Mouse (Mus musculus) retina, postnatal 1 day (tissue): ENCODE results near the gene Bmpr1a.
A peak's percentile ranks its signal among the peaks of the same experiment; 100 is the strongest.
"Not testable (repeated sequence)": the region's sequence is repeated elsewhere in the genome, so short reads cannot be mapped to it uniquely, and the experiment has no call there.

Source experiments
- DNase-seq: peaks from one replicate; pipeline ENCODE4 v3.0.0-alpha.2; 2012

The Bmpr1a gene

GRCm38 (mm10) chr14:34447659-34448058 is 55.5 kb downstream of the Bmpr1a start:
- no peak for DNase-seq

- no peak for DNase-seq
These were observed 56.5 kb downstream of the Bmpr1a start for GRCm38 (mm10) chr14:34446624-34447023.

DNA sequence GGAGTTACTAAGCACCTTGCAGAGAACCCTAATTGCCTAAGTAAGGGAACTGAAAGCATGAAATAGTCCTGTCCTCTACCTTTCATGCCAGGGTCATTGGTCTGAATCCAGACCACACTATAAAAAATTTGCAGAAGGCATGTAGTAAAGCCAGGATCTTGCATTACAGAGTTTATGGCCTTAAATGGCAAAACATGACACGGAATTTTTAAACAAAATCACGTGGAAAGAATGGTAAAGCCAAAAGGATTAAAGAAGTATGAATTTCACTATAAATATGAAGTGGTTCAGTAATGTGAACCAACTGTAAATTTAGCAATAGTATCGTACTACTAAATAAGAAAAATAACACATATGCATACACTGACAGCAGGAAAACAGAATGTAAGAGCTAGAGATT is 57.8 kb downstream of the Bmpr1a start:
- DNase-seq = no peak

DNA sequence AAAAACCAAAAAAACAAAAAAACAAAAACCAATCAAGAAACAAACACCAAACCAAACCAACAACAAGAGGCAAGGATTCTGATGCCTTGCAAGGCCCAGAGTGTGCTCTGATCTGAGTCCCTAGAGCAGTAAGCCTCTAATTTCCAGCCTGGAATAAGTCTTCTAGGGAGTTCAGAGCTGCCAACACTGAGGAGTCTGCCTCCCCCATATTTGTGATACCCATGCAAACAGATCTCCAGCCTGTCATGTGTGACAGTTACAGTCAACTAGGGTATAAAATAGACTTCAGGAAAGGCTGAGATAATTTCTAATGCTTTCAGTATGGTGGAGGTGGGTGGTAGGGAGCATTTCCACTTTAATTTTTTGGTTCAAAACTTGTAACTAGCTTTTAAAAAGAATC is 58.2 kb downstream of the Bmpr1a start:
- DNase-seq = no peak

- DNase-seq = no peak
These were observed 58.8 kb downstream of the Bmpr1a start for GRCm38 (mm10) chr14:34444368-34444767.

DNA sequence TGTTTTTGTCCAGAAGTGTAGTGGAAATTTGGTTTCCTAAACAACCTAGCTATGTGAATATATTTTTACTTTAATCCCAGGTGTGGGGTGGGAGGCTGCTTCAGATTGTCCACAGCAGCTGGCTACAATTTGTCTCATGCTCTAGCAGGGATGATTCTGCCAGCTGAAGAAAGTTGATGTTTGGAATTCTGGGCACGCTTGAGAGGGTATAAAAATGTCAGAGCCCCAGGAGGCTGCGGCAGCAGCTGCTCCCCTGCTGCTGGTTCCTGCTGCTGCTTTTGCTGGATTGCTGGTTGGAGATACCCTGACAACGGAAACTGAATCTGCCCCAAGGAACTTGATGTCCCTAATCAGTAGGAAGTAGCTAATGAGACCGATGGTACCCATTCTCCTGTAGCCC is 60.6 kb downstream of the Bmpr1a start:
- no peak for DNase-seq

GRCm38 (mm10) chr14:34440526-34441066 is 62.5 kb downstream of the Bmpr1a start:
- no peak for DNase-seq

GRCm38 (mm10) chr14:34429069-34429468 is 74.1 kb downstream of the Bmpr1a start:
- DNase-seq = no peak

- DNase-seq = no peak
These were observed 74.9 kb downstream of the Bmpr1a start for GRCm38 (mm10) chr14:34428274-34428673.

GRCm38 (mm10) chr14:34421078-34421477 is 82.1 kb downstream of the Bmpr1a start:
- no peak for DNase-seq

GRCm38 (mm10) chr14:34417501-34417900 is 85.6 kb downstream of the Bmpr1a start:
- DNase-seq = peak; percentile 56

GRCm38 (mm10) chr14:34416946-34417345 is 86.2 kb downstream of the Bmpr1a start:
- DNase-seq = not testable (repeated sequence)

- DNase-seq = no peak
These were observed 90.8 kb downstream of the Bmpr1a start for GRCm38 (mm10) chr14:34412164-34412896.

DNA sequence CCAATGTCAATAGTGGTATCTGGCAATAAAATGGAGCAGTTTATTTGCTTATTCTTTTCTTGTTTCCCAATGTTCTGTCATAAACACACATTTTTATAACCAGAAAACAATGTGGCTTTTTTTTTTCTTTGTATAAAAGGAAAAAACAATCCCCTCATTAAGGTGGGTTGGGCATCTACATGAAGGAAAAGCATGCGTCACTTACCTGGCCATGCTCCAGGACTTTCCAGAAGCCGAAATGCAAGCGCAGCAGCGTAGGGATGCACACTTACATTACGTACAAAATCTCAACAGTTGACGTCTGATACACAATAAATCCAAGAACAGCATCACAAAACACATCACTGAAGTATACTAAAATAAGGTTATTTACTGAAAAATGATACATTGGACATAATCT is 92.4 kb downstream of the Bmpr1a start:
- no peak for DNase-seq

DNA sequence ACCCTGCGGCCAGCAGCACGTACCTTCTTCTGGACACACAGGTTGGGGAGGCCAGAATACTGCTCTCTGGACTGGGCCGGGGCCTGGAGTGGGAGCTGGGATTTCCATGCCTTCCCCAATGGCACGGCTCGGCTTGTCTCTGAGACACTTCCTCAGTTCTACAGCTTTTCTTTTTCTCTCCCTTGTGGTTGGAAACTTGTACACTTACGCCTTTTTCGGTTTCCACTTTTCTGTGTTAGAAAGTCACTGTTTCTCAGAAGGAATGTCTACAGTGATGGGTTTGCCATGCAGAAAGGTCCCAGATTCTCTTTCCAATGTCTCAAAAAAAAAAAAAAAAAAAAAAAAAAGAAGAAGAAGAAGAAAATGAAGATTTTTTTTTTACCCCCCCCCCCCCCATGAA is 99.7 kb downstream of the Bmpr1a start:
- no peak for DNase-seq

GRCm38 (mm10) chr14:34402871-34403270 is 100.3 kb downstream of the Bmpr1a start:
- no peak for DNase-seq

DNA sequence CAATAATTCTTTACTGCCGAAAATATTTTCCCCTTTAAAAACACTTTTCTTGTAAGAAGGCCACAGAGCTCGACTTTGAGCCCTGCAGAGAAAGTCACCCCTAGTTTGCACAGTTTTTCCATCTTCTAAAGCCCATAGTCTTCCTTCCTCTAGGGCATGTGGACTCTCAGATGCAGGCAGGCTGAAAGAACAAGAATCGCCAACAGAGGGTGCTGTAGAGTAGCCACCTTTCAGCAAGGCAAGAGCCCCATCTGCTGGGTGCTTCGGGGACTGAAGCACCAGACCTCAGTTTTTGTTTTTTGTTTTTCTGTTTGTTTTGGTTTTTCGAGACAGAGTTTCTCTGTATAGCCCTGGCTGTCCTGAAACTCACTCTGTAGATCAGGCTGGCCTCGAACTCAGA is 102.0 kb downstream of the Bmpr1a start:
- peak; percentile 82 for DNase-seq

DNA sequence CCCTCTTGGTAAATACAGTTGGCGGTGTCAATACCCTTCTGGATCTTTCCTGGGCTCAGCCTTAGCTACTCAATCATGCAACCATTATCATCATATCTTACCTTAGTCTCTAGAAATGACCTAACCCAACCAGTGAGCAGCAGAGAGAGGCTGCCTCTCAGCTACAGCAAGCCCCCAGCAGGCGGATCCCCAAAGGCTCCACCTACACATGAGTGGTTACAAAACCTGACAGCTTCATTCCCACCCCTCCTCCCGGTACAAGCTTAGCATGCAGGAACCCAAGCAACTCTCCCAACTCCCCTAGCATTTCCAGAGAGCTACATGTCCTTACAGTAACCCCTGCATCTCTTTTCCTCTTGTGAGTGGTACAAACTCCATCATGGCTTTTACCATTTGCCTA is 103.1 kb downstream of the Bmpr1a start:
- peak; percentile 17 for DNase-seq

DNA sequence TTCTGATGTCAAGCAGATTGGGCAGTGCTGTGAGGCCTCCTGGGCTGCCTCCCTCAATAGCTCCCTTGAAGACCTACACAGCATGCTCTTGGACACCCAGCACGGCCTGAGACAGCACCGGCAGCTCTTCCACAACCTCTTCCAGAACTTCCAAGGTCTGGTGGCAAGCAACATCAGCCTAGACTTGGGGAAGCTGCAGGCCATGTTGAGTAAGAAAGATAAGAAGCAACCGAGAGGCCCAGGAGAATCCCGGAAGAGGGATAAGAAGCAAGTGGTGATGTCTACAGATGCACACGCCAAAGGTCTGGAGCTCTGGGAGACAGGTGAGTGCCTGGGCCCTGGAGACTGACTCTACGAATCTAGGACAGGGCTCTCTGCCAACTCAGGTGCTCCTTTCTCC is 103.8 kb downstream of the Bmpr1a start:
- no peak for DNase-seq

GRCm38 (mm10) chr14:34398901-34399300 is 104.2 kb downstream of the Bmpr1a start:
- no peak for DNase-seq

DNA sequence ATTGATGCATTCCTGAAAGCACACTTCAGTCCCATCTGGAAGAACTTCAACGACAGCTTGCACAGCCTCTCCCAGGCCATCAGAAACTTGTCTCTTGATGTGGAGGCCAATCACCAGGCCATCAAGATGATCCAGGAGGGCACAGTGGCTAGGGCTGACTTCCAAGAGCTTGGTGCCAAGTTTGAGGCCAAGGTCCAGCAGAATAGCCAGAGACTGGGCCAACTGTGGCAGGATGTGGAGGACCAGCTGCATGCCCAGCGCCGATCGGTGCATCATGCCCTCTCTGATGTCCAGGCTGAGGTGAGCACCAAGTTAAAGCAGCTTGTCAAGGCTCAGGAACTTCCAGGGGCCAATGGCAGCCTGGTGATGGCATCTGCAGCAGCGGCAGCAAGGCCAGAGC is 105.3 kb downstream of the Bmpr1a start:
- DNase-seq = no peak

- DNase-seq = no peak
These were observed 109.8 kb downstream of the Bmpr1a start for GRCm38 (mm10) chr14:34393295-34393694.

GRCm38 (mm10) chr14:34382921-34383704 is 120.0 kb downstream of the Bmpr1a start:
- no peak for DNase-seq
